ENCODE assay signal across 20 mouse cellular contexts in genomic region chr8:24353842-24354241, GRCm38 (mm10).
DNase-seq lines count a peak whose midpoint lies in the region; ATAC-seq and TF ChIP-seq lines count a peak whose summit lies in the region.
"Had no signal": no experiment of that assay in that cellular context is flagged by ENCODE, and none has a peak within 500 bp of the region (broad histone marks: within the 10 kb centered on the region; RNA-seq: fewer than 3 reads in every experiment).

No protein-coding gene starts in this region.

- 66% methylated on average over 7 of the region's 7 CpGs for WGBS in kidney, adult 2 months
- WGBS in liver, postnatal 0 days (ENCODE audit: insufficient replicate concordance) = 80% methylated on average over 7 of the region's 7 CpGs

- no peak for TF ChIP-seq CTCF in kidney, adult 2 months (conservative IDR thresholded peaks at IDR 0.05; ENCODE audit: insufficient read depth, insufficient read length, low read depth, low read length)
- TF ChIP-seq CTCF in liver, postnatal 0 days (IDR thresholded peaks at IDR 0.05; ENCODE audit: low read depth) = no peak

- no peaks in the 10 kb centered on the region for H3K36me3 ChIP-seq in kidney, adult 2 months (ENCODE audit: control insufficient read depth, insufficient read depth, low read length)
- H3K36me3 ChIP-seq in liver, postnatal 0 days (replicated peaks; ENCODE audit: insufficient read depth, low read length) = no peaks in the 10 kb centered on the region
- H3K36me3 ChIP-seq: embryonic facial prominence, embryonic 12.5 days; forebrain, embryonic 15.5 days; heart, embryonic 13.5 days; hindbrain, embryonic 15.5 days had no signal

- H3K4me2 ChIP-seq in liver, postnatal 0 days (ENCODE audit: low read depth, low read length) = no peak overlapping the region
- H3K4me2 ChIP-seq: embryonic facial prominence, embryonic 12.5 days; forebrain, embryonic 15.5 days; heart, embryonic 13.5 days; hindbrain, embryonic 15.5 days had no signal

- no peak overlapping the region for H3K27ac ChIP-seq in kidney, adult 2 months (ENCODE audit: insufficient read depth, low read depth, low read length)
- no peak overlapping the region for H3K27ac ChIP-seq in liver, postnatal 0 days (ENCODE audit: low read depth)
- H3K27ac ChIP-seq: embryonic facial prominence, embryonic 12.5 days; forebrain, embryonic 15.5 days; heart, embryonic 13.5 days; hindbrain, embryonic 15.5 days had no signal

- H3K9me3 ChIP-seq in liver, postnatal 0 days (ENCODE audit: low read length) = no peaks in the 10 kb centered on the region
- H3K9me3 ChIP-seq: embryonic facial prominence, embryonic 12.5 days; forebrain, embryonic 15.5 days; heart, embryonic 13.5 days; hindbrain, embryonic 15.5 days had no signal

- no peak for TF ChIP-seq POLR2A in kidney, adult 2 months (IDR thresholded peaks at IDR 0.05; ENCODE audit: low read depth, low read length)

- no peak for ATAC-seq in liver, postnatal 0 days
- ATAC-seq: CD4-positive, CD25-positive, alpha-beta regulatory T cell, adult 4 months; forebrain, embryonic 15.5 days; intestine, embryonic 16.5 days; Patski had no signal

- H3K9ac ChIP-seq in liver, postnatal 0 days (replicated peaks) = no peak overlapping the region
- H3K9ac ChIP-seq: embryonic facial prominence, embryonic 12.5 days; forebrain, embryonic 15.5 days; heart, embryonic 13.5 days; hindbrain, embryonic 15.5 days had no signal

- TF ChIP-seq EP300 in liver, postnatal 0 days (IDR thresholded peaks at IDR 0.05; ENCODE audit: low read depth) = no peak

- no peak overlapping the region for H3K4me3 ChIP-seq in kidney, adult 2 months (ENCODE audit: insufficient read depth, low read depth, low read length)
- H3K4me3 ChIP-seq in liver, postnatal 0 days (ENCODE audit: low read depth, low read length) = no peak overlapping the region
- H3K4me3 ChIP-seq: embryonic facial prominence, embryonic 12.5 days; forebrain, embryonic 15.5 days; heart, embryonic 13.5 days; hindbrain, embryonic 15.5 days had no signal

- DNase-seq in embryo, embryonic 10.5 days (ENCODE audit: low spot score) = peak; percentile 16
- no peak for DNase-seq in embryo, embryonic 10 days (ENCODE audit: low spot score)
- DNase-seq in kidney, postnatal 10 days = peak; percentile 18
- DNase-seq in kidney, adult 2 months = no peak
- peak; percentile 98 for DNase-seq in R1 (ENCODE audit: low read depth, low spot score)
- DNase-seq in thymus, postnatal 4 days = no peak
- no peak for DNase-seq in liver, postnatal 0 days
- DNase-seq: adrenal gland, postnatal 10 days; B cell, adult 2 months; cerebellum, adult 11 months; cerebellum, adult 9-10 months; cerebellum, postnatal 25 days; heart, postnatal 36 days had no signal

- H3K4me1 ChIP-seq in kidney, adult 2 months (ENCODE audit: control insufficient read depth, insufficient read depth, low read length) = peaks cover 4% of the 10 kb centered on the region
- no peaks in the 10 kb centered on the region for H3K4me1 ChIP-seq in liver, postnatal 0 days (ENCODE audit: insufficient read depth)
- H3K4me1 ChIP-seq: forebrain, embryonic 15.5 days had no signal

- H3K27me3 ChIP-seq in kidney, adult 2 months (replicated peaks; ENCODE audit: control insufficient read depth, insufficient read depth, low read length) = no peaks in the 10 kb centered on the region; the same call in 1 of the 2 replicates
- no peaks in the 10 kb centered on the region for H3K27me3 ChIP-seq in liver, postnatal 0 days (ENCODE audit: insufficient read depth, low read length)
- H3K27me3 ChIP-seq: embryonic facial prominence, embryonic 12.5 days; forebrain, embryonic 15.5 days; heart, embryonic 13.5 days; hindbrain, embryonic 15.5 days; Patski had no signal

Comparison
In these comparisons a context has a peak if more than half of its experiments do, and no peak if none do; other contexts are left out.
1. DNase-seq: peak in embryo, embryonic 10.5 days (single experiment), kidney, postnatal 10 days (single experiment) and R1 (single experiment); none in embryo, embryonic 10 days (single experiment), kidney, adult 2 months (single experiment), thymus, postnatal 4 days (single experiment) and liver, postnatal 0 days (single experiment).